Mouse (Mus musculus): ENCODE data around the gene Gnaz. TPM values are rescaled to one million over a fixed set of nuclear protein-coding genes. Genes with fewer than 3 reads are reported as not detected.

The Gnaz gene
- polyA plus RNA-seq, 1 experiment from 2014 or later: 9.6 TPM

Other genes starting within 250 kb of the Gnaz start
- 0.08 TPM in 1 of 2 replicates, not detected in the other for gene Rsph14, start 65.4 kb downstream of the Gnaz start, polyA plus RNA-seq (2016; fragmentation: Nextera tagmentation; extraction: Ambion mirVana)
- gene Rab36, start 69.9 kb downstream of the Gnaz start, polyA plus RNA-seq (2016; fragmentation: Nextera tagmentation; extraction: Ambion mirVana): 3.4 and 4.1 TPM in 2 replicates
- 2.2 and 2.4 TPM in 2 replicates for gene Bcr, start 93.4 kb downstream of the Gnaz start, polyA plus RNA-seq (2016; fragmentation: Nextera tagmentation; extraction: Ambion mirVana)
- 13.2 and 13.4 TPM in 2 replicates for gene Specc1l, start 244.9 kb downstream of the Gnaz start, polyA plus RNA-seq (2016; fragmentation: Nextera tagmentation; extraction: Ambion mirVana)